Mouse (Mus musculus) kidney, embryonic 16.5 days (tissue): ENCODE measurements at regions not wholly inside any gene's neighbourhood (a gene's known extent, or its start where the extent isn't known, plus 50 kb on each side); places are given as distances from the start of the nearest gene placed in this dataset.

Experiments
- ATAC-seq: fragments of 200-750 bp; cut with Nextera tagmentation; 2 replicates; pipeline ENCODE4 v1.8.0; 2017; ENCODE audit warnings: moderate TSS enrichment; ENCODE audit not compliant: low FRiP score, low TSS enrichment
- H3K27ac ChIP-seq: fragments of 300-500 bp; sonication (generic); 2 replicates; pipeline ENCODE4 v1.5.1; 2014; ENCODE audit warnings: low read length
- H3K27me3 ChIP-seq: fragments of 300-500 bp; sonication (generic); 2 replicates; pipeline ENCODE4 v1.6.1; 2014; ENCODE audit warnings: low read length, control low read depth, mixed read lengths; ENCODE audit not compliant: insufficient read depth
- H3K36me3 ChIP-seq: fragments of 300-500 bp; sonication (generic); 2 replicates; pipeline ENCODE4 v1.6.1; 2014; ENCODE audit warnings: low read length, control low read depth, mixed read lengths; ENCODE audit not compliant: insufficient read depth
- H3K4me1 ChIP-seq: fragments of 300-500 bp; sonication (generic); 2 replicates; pipeline ENCODE4 v1.6.1; 2014; ENCODE audit warnings: low read length, control low read depth, mixed read lengths; ENCODE audit not compliant: insufficient read depth
- H3K4me2 ChIP-seq: fragments of 300-500 bp; sonication (generic); replicated peaks from 2 replicates; pipeline ENCODE4 v1.6.1; 2014; ENCODE audit warnings: low read depth, low read length
- H3K4me3 ChIP-seq: fragments of 300-500 bp; sonication (generic); 2 replicates; pipeline ENCODE4 v1.5.1; 2014; ENCODE audit warnings: mild to moderate bottlenecking, low read length
- H3K9ac ChIP-seq: fragments of 300-500 bp; sonication (generic); replicated peaks from 2 replicates; pipeline ENCODE4 v1.6.1; 2014; ENCODE audit warnings: low read length
- H3K9me3 ChIP-seq: fragments of 300-500 bp; sonication (generic); 2 replicates; pipeline ENCODE4 v1.6.1; 2016; ENCODE audit warnings: low read length, control low read depth
- WGBS: fragments of 180-500 bp; shearing (Covaris S2); extraction: QIAGEN DNeasy Blood & Tissue Kit; methylation state at CpG from one replicate; pipeline ENCODE4 v1.1.7; 2014; 5-methylcytosine and 5-hydroxymethylcytosine counted together

GRCm38 (mm10) chr2:106140931-106141330 lies 137.6 kb upstream of the Dnajc24 start:
- no peak for ATAC-seq
- WGBS, result 82% methylated on average over 5 of the region's 5 CpGs

DNA sequence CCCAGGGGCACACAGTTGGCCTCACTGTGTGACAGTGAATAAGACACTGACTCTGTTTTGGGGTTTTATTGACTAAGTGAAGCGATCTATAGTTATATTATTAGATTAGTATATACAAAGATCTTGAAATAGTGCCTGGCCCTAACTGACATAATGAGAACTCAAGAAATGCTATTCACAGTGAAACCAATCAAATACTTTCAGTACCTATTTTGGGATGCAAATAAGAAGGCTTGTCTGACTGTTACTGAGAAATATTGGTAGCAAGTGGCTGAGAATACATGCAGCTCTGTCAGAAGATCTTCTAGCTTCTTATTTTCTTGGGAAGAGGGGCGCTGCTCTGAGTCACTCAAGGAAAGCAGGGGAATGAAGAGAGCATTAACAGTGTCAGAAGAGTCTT lies 97.7 kb upstream of the Dnajc24 start:
- Histone ChIP-seq H3K4me3 (no peak overlapping the region), H3K27me3 (no peaks in the 10 kb centered on the region), H3K9ac (no peak overlapping the region), H3K36me3 (no peaks in the 10 kb centered on the region), H3K4me1 (no peaks in the 10 kb centered on the region), H3K4me2 (no peak overlapping the region), H3K9me3 (no peaks in the 10 kb centered on the region), H3K27ac (no peak overlapping the region)
- WGBS, result 86% methylated on average over 2 of the region's 2 CpGs
- no peak for ATAC-seq

More at GRCm38 (mm10) chr2:106140931-106141330, 137.6 kb upstream of the Dnajc24 start:
- no peak overlapping the region for H3K4me2 ChIP-seq
- H3K4me3 ChIP-seq, result no peak overlapping the region
- no peaks in the 10 kb centered on the region for H3K36me3 ChIP-seq
- H3K9me3 ChIP-seq, result no peaks in the 10 kb centered on the region
- H3K27ac ChIP-seq, result no peak overlapping the region
- H3K9ac ChIP-seq, result no peak overlapping the region
- no peaks in the 10 kb centered on the region for H3K4me1 ChIP-seq
- no peaks in the 10 kb centered on the region for H3K27me3 ChIP-seq

- no peak overlapping the region for H3K4me3 ChIP-seq
- no peak overlapping the region for H3K4me2 ChIP-seq
- H3K27ac ChIP-seq, result no peak overlapping the region
- no peak overlapping the region for H3K9ac ChIP-seq
- 0 out of 2 replicates have a peak, but pooled peaks cover 2% of the 10 kb centered on the region for H3K4me1 ChIP-seq
- WGBS, result 54% methylated on average over 8 of the region's 8 CpGs
- no peak for ATAC-seq
- H3K36me3 ChIP-seq, result no peaks in the 10 kb centered on the region
- H3K9me3 ChIP-seq, result no peaks in the 10 kb centered on the region
- H3K27me3 ChIP-seq, result no peaks in the 10 kb centered on the region
Observed at GRCm38 (mm10) chr2:106086121-106086520, 82.8 kb upstream of the Dnajc24 start.

- H3K4me3 ChIP-seq, result no peak overlapping the region
- H3K4me2 ChIP-seq, result no peak overlapping the region
- H3K9ac ChIP-seq, result no peak overlapping the region
- H3K27ac ChIP-seq, result no peak overlapping the region
- ATAC-seq, result no peak
- H3K4me1 ChIP-seq, result 0 out of 2 replicates have a peak, but pooled peaks cover 2% of the 10 kb centered on the region
- no peaks in the 10 kb centered on the region for H3K36me3 ChIP-seq
- 26% methylated on average over 11 of the region's 11 CpGs for WGBS
- no peaks in the 10 kb centered on the region for H3K9me3 ChIP-seq
- no peaks in the 10 kb centered on the region for H3K27me3 ChIP-seq
Observed at GRCm38 (mm10) chr2:106083801-106084800, 80.8 kb upstream of the Dnajc24 start.

DNA sequence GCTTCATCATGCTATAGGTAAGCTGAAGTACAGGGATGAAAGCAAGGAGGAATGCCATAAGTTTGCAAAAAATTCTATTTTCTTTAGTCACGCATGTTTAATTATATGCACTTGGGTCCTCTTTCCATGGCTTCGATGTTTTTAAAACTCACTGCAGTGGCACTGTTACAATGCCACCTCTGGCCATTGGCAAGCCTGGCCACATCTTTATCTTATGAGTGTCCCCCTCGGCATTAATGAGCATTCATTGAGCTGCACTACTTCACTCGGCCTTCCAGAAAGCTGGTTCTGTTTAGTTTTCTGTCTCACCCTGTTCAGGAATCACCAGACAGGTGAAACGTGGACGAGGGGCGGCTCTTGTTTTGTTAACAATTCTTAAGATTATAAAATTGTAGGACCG lies 79.7 kb upstream of the Dnajc24 start:
- H3K27ac ChIP-seq, result no peak overlapping the region
- H3K36me3 ChIP-seq, result no peaks in the 10 kb centered on the region
- H3K4me1 ChIP-seq, result 0 out of 2 replicates have a peak, but pooled peaks cover 2% of the 10 kb centered on the region
- H3K4me3 ChIP-seq, result no peak overlapping the region
- 72% methylated on average over 8 of the region's 8 CpGs for WGBS
- no peak overlapping the region for H3K4me2 ChIP-seq
- no peak overlapping the region for H3K9ac ChIP-seq
- no peaks in the 10 kb centered on the region for H3K27me3 ChIP-seq
- ATAC-seq, result no peak
- no peaks in the 10 kb centered on the region for H3K9me3 ChIP-seq

- no peak overlapping the region for H3K4me2 ChIP-seq
- H3K27ac ChIP-seq, result no peak overlapping the region
- H3K27me3 ChIP-seq, result no peaks in the 10 kb centered on the region
- no peak overlapping the region for H3K4me3 ChIP-seq
- H3K36me3 ChIP-seq, result no peaks in the 10 kb centered on the region
- 0 out of 2 replicates have a peak, but pooled peaks cover 2% of the 10 kb centered on the region for H3K4me1 ChIP-seq
- 3% methylated on average over 7 of the region's 7 CpGs for WGBS
- ATAC-seq, result no peak
- H3K9me3 ChIP-seq, result no peaks in the 10 kb centered on the region
- H3K9ac ChIP-seq, result no peak overlapping the region
Observed at GRCm38 (mm10) chr2:106081951-106082350, 78.6 kb upstream of the Dnajc24 start.

- Histone ChIP-seq H3K9me3 (no peaks in the 10 kb centered on the region), H3K4me3 (no peak overlapping the region), H3K36me3 (no peaks in the 10 kb centered on the region), H3K4me1 (0 out of 2 replicates have a peak, but pooled peaks cover 2% of the 10 kb centered on the region), H3K27me3 (no peaks in the 10 kb centered on the region), H3K4me2 (no peak overlapping the region), H3K9ac (no peak overlapping the region), H3K27ac (no peak overlapping the region)
- WGBS, result 72% methylated on average over 9 of the region's 9 CpGs
- ATAC-seq, result no peak
Observed at GRCm38 (mm10) chr2:106080626-106081025, 77.3 kb upstream of the Dnajc24 start.

DNA sequence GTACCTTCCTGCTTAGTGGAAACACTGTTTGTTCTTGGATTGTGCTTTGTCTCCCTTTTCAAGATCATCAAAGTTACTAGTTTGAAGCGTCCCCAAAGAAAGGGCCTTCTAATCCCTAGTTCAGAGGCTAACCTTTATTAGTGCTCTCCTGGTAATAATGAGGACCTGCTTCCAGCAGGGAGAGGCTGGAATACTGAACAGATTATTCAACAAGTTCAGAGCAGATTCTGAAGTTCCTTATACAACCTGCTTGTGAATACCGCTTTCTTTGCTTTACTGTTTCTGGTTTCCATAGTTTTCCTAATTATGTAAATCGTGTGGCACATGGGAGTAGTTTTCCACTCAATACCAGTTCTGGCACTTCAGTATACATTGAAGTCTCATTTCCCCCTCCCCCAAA lies 75.2 kb upstream of the Dnajc24 start:
- WGBS, result 80% methylated on average over 3 of the region's 3 CpGs
- Histone ChIP-seq H3K36me3 (no peaks in the 10 kb centered on the region), H3K4me3 (no peak overlapping the region), H3K4me1 (no peaks in the 10 kb centered on the region), H3K9me3 (no peaks in the 10 kb centered on the region), H3K27ac (no peak overlapping the region), H3K9ac (no peak overlapping the region), H3K27me3 (no peaks in the 10 kb centered on the region), H3K4me2 (no peak overlapping the region)
- ATAC-seq, result no peak

DNA sequence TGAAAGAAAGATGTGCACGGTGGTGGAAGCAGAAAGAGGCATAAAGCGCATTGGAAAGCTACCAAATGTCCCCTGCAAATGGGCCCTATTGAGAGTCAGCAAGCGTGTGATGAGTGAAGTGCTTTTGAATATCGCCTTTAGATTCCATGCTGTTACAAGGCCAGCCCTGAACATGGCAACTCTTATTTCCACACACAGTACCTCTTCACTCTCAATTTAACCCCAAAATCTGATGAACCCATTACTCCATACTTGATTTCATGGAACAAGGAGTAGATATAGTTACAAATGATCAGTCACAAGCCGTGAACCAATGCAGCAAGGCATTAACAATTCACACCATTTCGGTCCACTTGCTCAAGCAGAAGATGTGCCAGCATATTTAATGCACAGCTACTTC lies 71.1 kb upstream of the Dnajc24 start:
- Histone ChIP-seq H3K27me3 (no peaks in the 10 kb centered on the region), H3K36me3 (no peaks in the 10 kb centered on the region), H3K4me1 (no peaks in the 10 kb centered on the region), H3K9me3 (no peaks in the 10 kb centered on the region), H3K9ac (no peak overlapping the region), H3K4me3 (no peak overlapping the region), H3K27ac (no peak overlapping the region), H3K4me2 (no peak overlapping the region)
- no peak for ATAC-seq
- WGBS, result 95% methylated on average over 6 of the region's 6 CpGs

DNA sequence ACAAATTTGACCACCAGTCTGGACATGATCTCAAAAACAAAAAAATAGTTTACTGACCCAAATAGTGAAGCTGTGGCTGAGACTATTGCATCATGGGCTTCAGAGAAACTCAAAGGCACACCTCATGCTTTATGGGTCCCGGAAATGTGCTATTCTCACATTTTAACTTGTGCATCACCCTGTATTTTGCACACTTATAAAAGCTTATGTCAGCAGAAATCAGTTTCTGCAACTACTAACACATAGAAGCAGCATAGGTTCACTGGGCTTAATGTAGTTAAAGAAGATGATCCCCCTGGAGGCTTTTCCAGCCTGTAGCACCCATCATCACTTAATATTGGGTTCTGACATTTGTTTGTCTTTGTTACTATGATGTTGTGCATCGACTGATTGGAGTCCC lies 61.0 kb upstream of the Dnajc24 start:
- no peak overlapping the region for H3K4me3 ChIP-seq
- no peak overlapping the region for H3K27ac ChIP-seq
- H3K36me3 ChIP-seq, result no peaks in the 10 kb centered on the region
- no peak for ATAC-seq
- no peaks in the 10 kb centered on the region for H3K9me3 ChIP-seq
- H3K9ac ChIP-seq, result no peak overlapping the region
- no peak overlapping the region for H3K4me2 ChIP-seq
- WGBS, result 89% methylated on average over 2 of the region's 2 CpGs
- H3K27me3 ChIP-seq, result no peaks in the 10 kb centered on the region
- no peaks in the 10 kb centered on the region for H3K4me1 ChIP-seq
